In genomic region chr4:148771409-148771929, GRCm38 (mm10) we compare ENCODE assay signal across 12 mouse cellular contexts. TPM values are rescaled to one million over a fixed set of nuclear protein-coding genes. Genes with fewer than 3 reads are reported as not detected.
DNase-seq lines count a peak whose midpoint lies in the region; ATAC-seq lines count a peak whose summit lies in the region.
"Had no signal": no experiment of that assay in that cellular context is flagged by ENCODE, and none has a peak within 500 bp of the region (broad histone marks: within the 10 kb centered on the region; RNA-seq: fewer than 3 reads in every experiment).

No protein-coding gene starts in this region.

- peak overlapping the region; percentile 12 for H3K4me3 ChIP-seq in kidney, embryonic 16.5 days (ENCODE audit: low read length)
- no peak overlapping the region for H3K4me3 ChIP-seq in embryonic facial prominence, embryonic 15.5 days (replicated peaks)
- peak overlapping the region; percentile 18; the same call in 1 of the 2 replicates for H3K4me3 ChIP-seq in hindbrain, embryonic 16.5 days (ENCODE audit: low read length)
- no peak overlapping the region for H3K4me3 ChIP-seq in neural tube, embryonic 13.5 days

- H3K9me3 ChIP-seq in kidney, embryonic 16.5 days (ENCODE audit: low read length) = no peaks in the 10 kb centered on the region
- no peaks in the 10 kb centered on the region for H3K9me3 ChIP-seq in embryonic facial prominence, embryonic 15.5 days (replicated peaks)
- H3K9me3 ChIP-seq in hindbrain, embryonic 16.5 days (ENCODE audit: control insufficient read depth, low read length) = no peaks in the 10 kb centered on the region
- no peaks in the 10 kb centered on the region for H3K9me3 ChIP-seq in neural tube, embryonic 13.5 days

- 5% methylated on average over 14 of the region's 14 CpGs for whole genome bisulfite sequencing in kidney, embryonic 16.5 days
- WGBS in embryonic facial prominence, embryonic 15.5 days = 4% methylated on average over 14 of the region's 14 CpGs
- WGBS in hindbrain, embryonic 16.5 days = 3% methylated on average over 14 of the region's 14 CpGs
- 2% methylated on average over 14 of the region's 14 CpGs for WGBS in neural tube, embryonic 13.5 days

- peak overlapping the region; percentile 32 for H3K4me2 ChIP-seq in kidney, embryonic 16.5 days (replicated peaks; ENCODE audit: low read depth, low read length)
- peak overlapping the region; percentile 4; the same call in 1 of the 2 replicates for H3K4me2 ChIP-seq in embryonic facial prominence, embryonic 15.5 days (replicated peaks)
- H3K4me2 ChIP-seq in hindbrain, embryonic 16.5 days (ENCODE audit: low read length) = peak overlapping the region; percentile 39
- H3K4me2 ChIP-seq in neural tube, embryonic 13.5 days = peak overlapping the region; percentile 40

- no peak overlapping the region; the same call in 1 of the 2 replicates for H3K9ac ChIP-seq in kidney, embryonic 16.5 days (replicated peaks; ENCODE audit: low read length)
- H3K9ac ChIP-seq in embryonic facial prominence, embryonic 15.5 days = no peak overlapping the region
- H3K9ac ChIP-seq in hindbrain, embryonic 16.5 days (ENCODE audit: low read depth, low read length) = 0 out of 2 replicates have a peak overlapping the region, but pooled peaks have one; percentile 3
- peak overlapping the region; percentile 51 for H3K9ac ChIP-seq in neural tube, embryonic 13.5 days
- H3K9ac ChIP-seq: liver, embryonic 14.5 days had no signal

- DNase-seq in kidney, postnatal 14 days = no peak
- DNase-seq in adrenal gland, adult (ENCODE audit: inconsistent age in 2 of 2, low spot score in 1 of 2) = no peak
- no peak for DNase-seq in gastrocnemius, postnatal 4 days (ENCODE audit: low spot score in 2 of 2)
- DNase-seq in right cerebral cortex, adult 2 months (ENCODE audit: low spot score in 2 of 2) = no peak
- DNase-seq: adrenal gland, adult 2 months; cerebellum, adult 9-11 months; kidney, postnatal 25 days had no signal

- no peak overlapping the region for H3K27ac ChIP-seq in kidney, embryonic 16.5 days (ENCODE audit: low read length)
- no peak overlapping the region for H3K27ac ChIP-seq in embryonic facial prominence, embryonic 15.5 days (replicated peaks)
- no peak overlapping the region for H3K27ac ChIP-seq in hindbrain, embryonic 16.5 days (ENCODE audit: low read depth, low read length)
- peak overlapping the region; percentile 74 for H3K27ac ChIP-seq in neural tube, embryonic 13.5 days (replicated peaks)
- H3K27ac ChIP-seq: liver, embryonic 14.5 days had no signal

- no peak for ATAC-seq in kidney, embryonic 16.5 days (ENCODE audit: low FRiP score, low TSS enrichment)
- ATAC-seq in embryonic facial prominence, embryonic 15.5 days (ENCODE audit: insufficient number of reproducible peaks, low FRiP score, low TSS enrichment, low read depth) = no peak
- ATAC-seq in hindbrain, embryonic 16.5 days = no peak
- ATAC-seq in neural tube, embryonic 13.5 days (ENCODE audit: low read depth) = no peak

- no peaks in the 10 kb centered on the region for H3K36me3 ChIP-seq in kidney, embryonic 16.5 days (ENCODE audit: insufficient read depth, low read length)
- H3K36me3 ChIP-seq in embryonic facial prominence, embryonic 15.5 days = no peaks in the 10 kb centered on the region
- H3K36me3 ChIP-seq in hindbrain, embryonic 16.5 days (ENCODE audit: control insufficient read depth, insufficient read depth, low read length) = no peaks in the 10 kb centered on the region
- no peaks in the 10 kb centered on the region for H3K36me3 ChIP-seq in neural tube, embryonic 13.5 days

- peaks cover 23% of the 10 kb centered on the region for H3K4me1 ChIP-seq in kidney, embryonic 16.5 days (ENCODE audit: insufficient read depth, low read length)
- H3K4me1 ChIP-seq in embryonic facial prominence, embryonic 15.5 days = peaks cover 24% of the 10 kb centered on the region
- peaks cover 20% of the 10 kb centered on the region for H3K4me1 ChIP-seq in hindbrain, embryonic 16.5 days (ENCODE audit: control insufficient read depth, insufficient read depth, low read depth, low read length)
- peaks cover 80% of the 10 kb centered on the region for H3K4me1 ChIP-seq in neural tube, embryonic 13.5 days (replicated peaks)

- H3K27me3 ChIP-seq in kidney, embryonic 16.5 days (ENCODE audit: insufficient read depth, low read length) = peaks cover 27% of the 10 kb centered on the region
- peaks cover 50% of the 10 kb centered on the region for H3K27me3 ChIP-seq in embryonic facial prominence, embryonic 15.5 days
- peaks cover 12% of the 10 kb centered on the region for H3K27me3 ChIP-seq in hindbrain, embryonic 16.5 days (replicated peaks; ENCODE audit: control insufficient read depth, insufficient read depth, low read length)
- peaks cover 38% of the 10 kb centered on the region for H3K27me3 ChIP-seq in neural tube, embryonic 13.5 days

RNA-seq across cellular contexts. Expression of gene Casz1, which starts 32.8 kb away (rescaled TPM):
- 5.4 and 8.8 TPM in 2 replicates for polyA plus RNA-seq in kidney, embryonic 16.5 days (2015; fragmentation: Nextera tagmentation; extraction: Ambion mirVana)
- 10.1 and 11.2 TPM in 2 replicates for polyA plus RNA-seq in embryonic facial prominence, embryonic 15.5 days (2015; fragmentation: Nextera tagmentation; extraction: Ambion mirVana)
- polyA plus RNA-seq in hindbrain, embryonic 16.5 days (2015; fragmentation: Nextera tagmentation; extraction: Ambion mirVana) = 4.4 and 5.6 TPM in 2 replicates
- 16.2 and 17.3 TPM in 2 replicates for polyA plus RNA-seq in neural tube, embryonic 13.5 days (2015; fragmentation: Nextera tagmentation; extraction: Ambion mirVana)
- total RNA-seq in gastrocnemius, postnatal 4 days (2021) = 10 to 100 TPM; 51.6 to 53.4 TPM

Comparison
In these comparisons a context has a peak if more than half of its experiments do, and no peak if none do; other contexts are left out.
1. H3K4me3 ChIP-seq: peak in kidney, embryonic 16.5 days (single experiment) and hindbrain, embryonic 16.5 days (single experiment); none in embryonic facial prominence, embryonic 15.5 days (single experiment) and neural tube, embryonic 13.5 days (single experiment).
2. H3K9ac ChIP-seq: peak in hindbrain, embryonic 16.5 days (single experiment) and neural tube, embryonic 13.5 days (single experiment); none in kidney, embryonic 16.5 days (single experiment) and embryonic facial prominence, embryonic 15.5 days (single experiment).
3. Peak in every context shown above with its lines, with median percentiles within 50 percentile points of each other: H3K4me2 ChIP-seq.